Mouse (Mus musculus) cerebellum, postnatal 36 days (tissue): Measurements from ENCODE around the gene Gm32742.
"Not testable (repeated sequence)": the region's sequence is repeated elsewhere in the genome, so short reads cannot be mapped to it uniquely, and the experiment has no call there.

Experiments used
- DNase-seq, 2 experiments: peaks; one replicate each; pipeline ENCODE4 v3.0.0; 2021 to 2022; ENCODE audit warnings: mixed read lengths in 2 of 2

Gene Gm32742

DNA sequence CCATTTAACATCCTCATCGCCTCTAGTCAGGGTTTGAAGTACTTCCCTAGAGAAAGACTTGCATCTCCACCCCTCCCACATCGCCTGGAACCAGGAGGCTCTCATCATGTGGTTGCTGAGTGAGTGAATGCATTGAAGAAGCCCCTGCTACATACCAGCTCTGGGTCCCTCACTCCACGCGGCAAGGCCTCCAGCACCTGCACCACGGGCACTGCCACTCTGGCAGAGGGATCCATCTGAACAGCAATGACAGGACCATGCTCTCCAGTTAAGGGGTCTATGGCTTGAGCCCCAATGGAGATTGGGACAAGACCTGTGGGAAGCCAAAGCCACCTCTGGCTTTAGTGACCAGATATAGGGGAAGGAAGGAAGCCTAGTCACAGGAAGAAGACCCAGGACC, 18.0 kb downstream of the Gm32742 start:
- no peak for DNase-seq

- DNase-seq: no peak
These were observed 18.8 kb downstream of the Gm32742 start for GRCm38 (mm10) chr9:51146496-51146895.

GRCm38 (mm10) chr9:51144218-51144617, 21.1 kb downstream of the Gm32742 start:
- no peak for DNase-seq

DNA sequence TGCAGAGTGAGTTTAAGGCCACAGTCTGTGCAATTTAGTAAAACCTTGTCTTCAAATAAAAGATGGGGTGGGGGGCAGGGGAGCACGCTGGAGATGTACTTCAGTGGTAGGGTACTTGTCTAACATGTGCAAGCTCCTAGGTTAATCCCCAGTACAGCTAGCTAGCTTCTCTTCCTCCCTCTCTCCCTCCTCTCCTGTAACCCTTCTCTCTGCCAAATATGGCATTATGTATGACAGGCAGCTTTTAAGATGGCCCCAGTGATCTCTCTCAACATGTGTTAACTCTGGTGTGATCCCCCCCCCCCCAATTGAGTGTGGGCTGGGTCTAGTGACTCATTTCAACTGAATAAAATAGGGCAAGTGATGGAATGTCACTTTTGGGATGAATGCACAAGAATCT, 21.9 kb downstream of the Gm32742 start:
- DNase-seq: no peak

DNA sequence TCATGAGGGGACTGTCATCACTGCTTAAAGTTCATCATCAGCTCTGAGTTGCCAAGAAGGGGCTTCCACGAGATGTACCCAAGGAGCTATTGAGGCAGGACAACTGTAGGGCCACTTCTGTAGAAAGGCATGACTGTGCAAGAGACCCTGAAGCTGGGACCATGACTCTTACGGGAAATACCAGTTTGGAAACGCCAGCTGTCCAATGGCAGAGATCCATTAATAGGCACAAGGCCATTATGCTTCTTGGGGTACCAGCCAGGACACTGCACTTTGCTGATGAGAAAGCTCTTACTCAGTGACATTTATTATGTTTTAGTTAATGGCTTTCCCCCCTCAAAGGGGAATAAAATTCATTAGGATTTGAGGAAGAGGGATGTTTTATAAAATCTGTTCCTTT, 24.6 kb downstream of the Gm32742 start:
- DNase-seq: no peak

DNA sequence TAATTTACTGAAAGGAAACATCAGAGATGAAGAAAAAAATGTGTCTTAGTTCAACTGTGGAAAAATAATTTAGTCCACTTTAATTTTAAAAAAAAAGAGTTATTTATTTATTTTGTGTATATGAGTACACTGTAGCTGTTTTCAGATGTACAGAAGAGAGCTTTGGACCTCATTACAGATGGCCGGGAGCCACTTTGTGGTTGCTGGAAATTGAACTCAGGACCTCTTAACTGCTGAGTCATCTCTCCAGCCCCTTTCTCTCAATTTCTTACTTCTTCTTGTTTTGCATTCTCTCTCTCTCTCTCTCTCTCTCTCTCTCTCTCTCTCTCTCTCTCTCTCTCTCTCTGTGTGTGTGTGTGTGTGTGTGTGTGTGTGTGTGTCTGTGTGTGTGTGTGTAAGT, 25.9 kb downstream of the Gm32742 start:
- DNase-seq: not testable (repeated sequence)

DNA sequence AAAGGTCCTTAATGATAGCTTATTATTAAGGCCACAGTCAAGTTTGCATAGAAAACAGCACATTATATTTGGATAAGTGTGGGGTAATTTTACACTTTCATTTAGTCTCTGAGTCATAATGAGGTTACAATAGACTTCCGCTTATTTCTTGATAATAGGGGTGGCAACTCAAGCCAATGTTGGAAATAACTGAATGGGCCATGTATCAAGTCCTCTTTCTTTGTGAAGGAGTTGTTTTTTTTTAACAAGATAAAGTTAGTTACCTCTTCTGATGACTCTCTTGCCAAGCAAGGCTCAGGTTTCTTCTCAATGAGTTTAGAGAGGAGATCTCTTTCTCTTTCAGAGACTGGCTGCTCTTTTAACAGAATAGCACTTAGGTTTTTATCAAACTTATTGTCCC, 27.0 kb downstream of the Gm32742 start:
- no peak for DNase-seq

DNA sequence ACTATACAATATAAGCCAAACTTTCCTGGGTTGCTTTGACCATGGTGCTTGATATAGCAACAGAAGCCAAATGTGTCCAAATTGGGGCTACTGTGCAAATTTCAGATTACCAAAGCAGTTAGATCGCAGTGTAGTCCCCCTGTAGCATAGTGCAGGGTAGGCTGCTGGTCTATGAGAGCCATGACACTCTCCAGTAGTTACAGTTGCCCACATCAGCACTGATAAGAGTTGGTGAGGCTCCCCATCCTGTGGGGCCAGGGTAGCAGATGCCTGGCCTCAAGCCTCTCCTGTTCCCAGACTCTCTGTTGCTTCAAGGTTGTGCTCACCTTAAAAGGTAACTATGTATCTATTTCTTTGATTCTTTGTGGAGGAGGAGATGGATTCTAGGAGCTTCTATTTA, 27.5 kb downstream of the Gm32742 start:
- DNase-seq: no peak

DNA sequence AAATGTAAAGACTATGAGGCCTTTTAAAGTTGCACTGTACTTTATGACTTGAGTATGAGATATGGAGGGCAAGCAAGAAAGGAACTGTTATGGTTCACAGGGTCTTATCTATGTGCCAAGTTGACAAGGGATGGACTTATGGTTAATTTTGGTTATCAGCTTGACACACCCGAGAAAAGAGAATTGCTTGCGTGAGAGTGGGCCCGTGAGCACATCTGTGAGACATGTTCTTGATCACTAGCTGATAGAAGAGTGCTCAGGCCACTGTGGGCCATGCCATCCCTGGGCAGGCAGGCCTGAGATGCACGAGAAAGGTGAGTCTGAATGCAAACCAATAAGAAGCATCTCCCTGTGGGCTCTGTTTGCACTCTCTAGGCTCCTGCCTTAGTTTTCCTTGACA, 27.9 kb downstream of the Gm32742 start:
- no peak for DNase-seq

DNA sequence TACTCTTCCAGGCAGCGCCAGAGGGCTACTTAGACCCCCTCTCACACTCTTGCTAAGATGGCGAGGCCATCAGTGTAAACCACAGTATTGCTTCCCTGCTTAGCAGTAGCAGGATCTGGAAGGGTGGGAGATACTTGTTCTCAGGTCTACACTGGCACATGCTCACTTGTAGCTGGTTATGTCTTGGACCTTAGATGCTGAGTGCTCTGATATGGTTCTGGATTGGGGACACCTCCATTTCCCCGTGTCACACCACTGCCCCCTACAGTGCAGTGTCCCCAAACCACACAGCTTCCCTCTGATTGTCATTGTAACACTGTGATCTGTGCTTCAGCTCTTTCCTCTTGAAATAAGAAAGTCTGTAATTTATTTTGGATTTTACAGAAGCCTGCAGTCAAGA, 28.3 kb downstream of the Gm32742 start:
- peak in 1 of 2 experiments; percentile 11 for DNase-seq

GRCm38 (mm10) chr9:51114767-51115166, 50.5 kb downstream of the Gm32742 start:
- no peak for DNase-seq

DNA sequence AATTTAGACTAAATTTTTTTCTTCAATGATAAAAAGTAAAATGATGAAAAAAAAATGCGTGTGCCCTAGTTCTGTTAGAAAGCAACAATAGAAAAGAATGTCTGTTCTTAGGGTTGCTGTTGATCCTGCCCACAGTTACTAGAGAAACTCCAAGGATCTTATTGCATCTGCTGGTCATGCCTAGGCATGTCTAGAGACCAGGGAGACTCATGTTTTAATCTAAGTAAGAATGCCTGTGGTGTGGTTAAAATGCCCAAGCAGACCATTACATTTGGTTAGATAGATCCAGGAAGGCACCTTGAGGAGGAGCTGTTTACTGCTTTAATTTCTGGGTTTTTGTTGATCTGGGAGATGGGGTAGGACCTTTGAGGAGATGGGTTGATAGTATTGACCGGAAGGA, 59.6 kb downstream of the Gm32742 start:
- no peak for DNase-seq

DNA sequence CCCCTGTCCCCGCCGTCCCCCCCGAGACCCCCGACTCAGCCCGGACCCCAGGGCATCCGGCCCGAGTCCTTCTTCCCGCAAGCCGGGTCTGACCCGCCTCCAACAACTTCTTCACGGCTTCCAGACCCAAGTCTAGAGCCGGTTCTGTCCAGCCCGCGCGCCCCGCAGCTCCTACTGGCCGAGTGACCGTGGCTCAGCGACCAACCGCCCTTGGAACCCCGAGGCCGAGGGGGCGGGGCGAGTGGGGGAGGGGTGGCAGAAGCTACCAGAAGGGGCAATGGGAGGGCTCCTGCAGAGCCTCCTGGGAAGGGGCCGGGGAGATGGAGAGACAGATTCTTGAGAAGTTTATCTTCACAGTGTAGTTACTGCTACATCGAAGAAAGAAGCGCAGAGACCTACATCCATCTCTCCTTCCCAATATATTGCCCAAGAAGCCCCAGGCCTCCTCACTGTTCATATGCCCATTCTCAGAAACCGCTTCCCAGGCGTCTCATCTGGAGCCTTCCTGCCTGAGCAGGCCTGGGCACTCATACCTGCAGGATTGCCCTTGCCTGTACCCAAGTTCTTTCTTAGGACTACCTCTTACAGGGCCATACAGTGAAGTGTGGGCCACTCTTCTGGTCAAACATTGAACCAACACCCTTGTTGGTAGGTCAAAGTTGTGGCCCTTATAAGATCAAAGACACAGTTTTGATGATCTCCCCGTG, 61.4 kb downstream of the Gm32742 start:
- DNase-seq: peak; percentile 21 to 24

DNA sequence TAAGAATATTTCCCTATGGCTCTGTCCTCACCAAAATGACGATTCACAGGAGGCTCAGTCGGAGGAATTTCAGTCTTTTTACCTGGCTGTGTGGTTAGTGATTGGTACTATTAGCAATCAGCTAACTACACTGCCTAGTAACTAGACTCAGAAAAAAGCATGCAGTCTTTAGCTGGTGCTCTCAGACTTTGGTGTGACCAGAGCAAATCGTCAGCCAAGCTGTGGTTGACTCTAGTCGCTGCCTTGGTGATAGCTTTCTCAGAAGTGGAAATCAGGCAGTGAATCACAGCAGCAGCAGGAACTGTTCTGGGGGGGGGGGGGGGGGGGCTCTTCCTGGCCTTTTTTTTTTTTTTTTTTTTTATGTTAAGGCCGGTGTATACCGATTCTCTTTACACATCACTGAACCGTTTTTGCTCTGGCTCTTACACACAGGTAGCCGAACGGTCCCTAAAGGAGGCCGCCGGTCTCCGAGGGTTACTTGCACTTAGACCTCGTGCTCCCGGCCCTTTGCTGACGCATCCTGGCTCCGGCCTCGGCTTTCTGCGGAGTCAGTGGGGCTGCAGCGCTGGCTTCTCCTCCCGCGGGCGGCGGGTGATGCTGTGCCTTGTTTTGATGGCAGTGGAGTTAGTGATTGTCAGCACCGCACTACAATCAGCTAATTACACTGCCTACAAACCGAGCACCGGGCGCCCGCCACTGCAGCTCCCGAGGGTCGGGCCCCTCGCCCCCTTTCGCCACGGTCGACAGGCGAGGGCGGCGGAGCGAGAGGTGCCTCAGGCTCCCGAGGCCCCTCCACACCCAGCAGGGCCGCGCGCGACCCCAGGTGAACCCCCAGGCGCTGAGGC, 62.1 kb downstream of the Gm32742 start:
- peak; percentile 45 to 50 for DNase-seq

- DNase-seq: peak; percentile 45 to 52
These were observed 63.4 kb downstream of the Gm32742 start, which contains the start of gene 4833427G06Rik for GRCm38 (mm10) chr9:51101756-51102425. TSS of gene 4833427G06Rik (minus strand) at chr9:51102078.

GRCm38 (mm10) chr9:51096306-51096705, 69.0 kb downstream of the Gm32742 start:
- no peak for DNase-seq

- DNase-seq: no peak
These were observed 71.6 kb downstream of the Gm32742 start for GRCm38 (mm10) chr9:51093697-51094096.

GRCm38 (mm10) chr9:51081614-51082013, 83.7 kb downstream of the Gm32742 start:
- no peak for DNase-seq
